Mouse (Mus musculus) left cerebral cortex, adult 2 months (tissue): ENCODE measurements at regions not wholly inside any gene's neighbourhood (a gene's known extent, or its start where the extent isn't known, plus 50 kb on each side); places are given as distances from the start of the nearest gene placed in this dataset.

Experiments used
- DNase-seq, 2 experiments: peaks; one replicate each; pipeline ENCODE4 v3.0.0; 2021 to 2022; ENCODE audit warnings: low spot score in 2 of 2, mixed read lengths in 1 of 2; ENCODE audit errors: extremely low spot score in 1 of 2
- H3K27ac ChIP-seq: fragments of 200-600 bp; 2 replicates; pipeline ENCODE4 v1.8.1; 2022
- H3K4me3 ChIP-seq: fragments of 200-600 bp; 2 replicates; pipeline ENCODE4 v1.8.1; 2022
- CTCF ChIP-seq: fragments of 200-600 bp; IDR thresholded peaks from 2 replicates; pipeline ENCODE4 v1.8.1; 2022; ENCODE audit warnings: antibody characterized with exemption, mild to moderate bottlenecking, moderate library complexity
- intact Hi-C: fragments of 180-260 bp; cut with DNase I; formaldehyde crosslinking; loops from one replicate; pipeline ENCODE4 v1.15.1; 2025

- H3K4me3 ChIP-seq = no peak overlapping the region
- intact Hi-C loops = no loop called here
Observed at GRCm38 (mm10) chr12:71401621-71402416, 92.1 kb downstream of the Dact1 start.

GRCm38 (mm10) chr12:71407294-71407693 lies 97.6 kb downstream of the Dact1 start:
- TF ChIP-seq CTCF = no peak
- Histone ChIP-seq H3K4me3 (no peak overlapping the region), H3K27ac (no peak overlapping the region)
- DNase-seq = no peak
- intact Hi-C loops = no loop called here

More at GRCm38 (mm10) chr12:71401621-71402416, 92.1 kb downstream of the Dact1 start:
- DNase-seq = no peak
- no peak overlapping the region for H3K27ac ChIP-seq
- TF ChIP-seq CTCF = no peak

- no peak for DNase-seq
- Histone ChIP-seq H3K27ac (no peak overlapping the region), H3K4me3 (no peak overlapping the region)
- TF ChIP-seq CTCF = no peak
- intact Hi-C loops = no loop called here
Observed at GRCm38 (mm10) chr12:71408396-71409050, 98.8 kb downstream of the Dact1 start.

GRCm38 (mm10) chr12:71412331-71412730 lies 102.6 kb downstream of the Dact1 start:
- intact Hi-C loops = no loop called here
- DNase-seq = no peak
- no peak for TF ChIP-seq CTCF

GRCm38 (mm10) chr12:71416968-71417367 lies 107.3 kb downstream of the Dact1 start:
- no peak overlapping the region for H3K27ac ChIP-seq
- DNase-seq = no peak
- no peak for TF ChIP-seq CTCF

More at GRCm38 (mm10) chr12:71412331-71412730, 102.6 kb downstream of the Dact1 start:
- Histone ChIP-seq H3K4me3 (no peak overlapping the region), H3K27ac (no peak overlapping the region)

GRCm38 (mm10) chr12:71418186-71418585 lies 108.5 kb downstream of the Dact1 start:
- Histone ChIP-seq H3K27ac (no peak overlapping the region), H3K4me3 (no peak overlapping the region)
- no peak for TF ChIP-seq CTCF
- no peak for DNase-seq
- intact Hi-C loops = no loop called here

More at GRCm38 (mm10) chr12:71416968-71417367, 107.3 kb downstream of the Dact1 start:
- no peak overlapping the region for H3K4me3 ChIP-seq
- intact Hi-C loops = no loop called here

GRCm38 (mm10) chr12:71419161-71419560 lies 109.5 kb downstream of the Dact1 start:
- TF ChIP-seq CTCF = no peak
- DNase-seq = no peak
- no peak overlapping the region for H3K27ac ChIP-seq
- H3K4me3 ChIP-seq = no peak overlapping the region
- intact Hi-C loops = no loop called here

GRCm38 (mm10) chr12:71426023-71426719 lies 116.5 kb downstream of the Dact1 start:
- intact Hi-C loops = no loop called here
- DNase-seq = no peak
- no peak overlapping the region for H3K4me3 ChIP-seq
- no peak for TF ChIP-seq CTCF
- H3K27ac ChIP-seq = no peak overlapping the region

- Histone ChIP-seq H3K27ac (no peak overlapping the region), H3K4me3 (no peak overlapping the region)
- TF ChIP-seq CTCF = no peak
- DNase-seq = no peak
- intact Hi-C loops = no loop called here
Observed at GRCm38 (mm10) chr12:71427974-71428373, 118.3 kb downstream of the Dact1 start.

- Histone ChIP-seq H3K27ac (no peak overlapping the region), H3K4me3 (no peak overlapping the region)
- TF ChIP-seq CTCF = no peak
- intact Hi-C loops = no loop called here
- DNase-seq = no peak
Observed at GRCm38 (mm10) chr12:71429561-71430200, 120.0 kb downstream of the Dact1 start.

- DNase-seq = no peak
- TF ChIP-seq CTCF = no peak
- H3K4me3 ChIP-seq = no peak overlapping the region
- intact Hi-C loops = no loop called here
- H3K27ac ChIP-seq = no peak overlapping the region
Observed at GRCm38 (mm10) chr12:71430331-71430730, 120.6 kb downstream of the Dact1 start.

GRCm38 (mm10) chr12:71431116-71431515 lies 121.4 kb downstream of the Dact1 start:
- H3K27ac ChIP-seq = no peak overlapping the region
- no peak overlapping the region for H3K4me3 ChIP-seq
- no peak for TF ChIP-seq CTCF
- no peak for DNase-seq
- intact Hi-C loops = no loop called here
